Mouse (Mus musculus) spleen, postnatal 4 days (tissue): ENCODE data around the gene Gamt.
A peak's percentile ranks its signal among the peaks of the same experiment; 100 is the strongest.

Source experiments
- DNase-seq, 2 experiments: peaks; one replicate each; pipeline ENCODE4 v3.0.0; 2022; ENCODE audit warnings: low spot score in 2 of 2

Gamt gene

DNA sequence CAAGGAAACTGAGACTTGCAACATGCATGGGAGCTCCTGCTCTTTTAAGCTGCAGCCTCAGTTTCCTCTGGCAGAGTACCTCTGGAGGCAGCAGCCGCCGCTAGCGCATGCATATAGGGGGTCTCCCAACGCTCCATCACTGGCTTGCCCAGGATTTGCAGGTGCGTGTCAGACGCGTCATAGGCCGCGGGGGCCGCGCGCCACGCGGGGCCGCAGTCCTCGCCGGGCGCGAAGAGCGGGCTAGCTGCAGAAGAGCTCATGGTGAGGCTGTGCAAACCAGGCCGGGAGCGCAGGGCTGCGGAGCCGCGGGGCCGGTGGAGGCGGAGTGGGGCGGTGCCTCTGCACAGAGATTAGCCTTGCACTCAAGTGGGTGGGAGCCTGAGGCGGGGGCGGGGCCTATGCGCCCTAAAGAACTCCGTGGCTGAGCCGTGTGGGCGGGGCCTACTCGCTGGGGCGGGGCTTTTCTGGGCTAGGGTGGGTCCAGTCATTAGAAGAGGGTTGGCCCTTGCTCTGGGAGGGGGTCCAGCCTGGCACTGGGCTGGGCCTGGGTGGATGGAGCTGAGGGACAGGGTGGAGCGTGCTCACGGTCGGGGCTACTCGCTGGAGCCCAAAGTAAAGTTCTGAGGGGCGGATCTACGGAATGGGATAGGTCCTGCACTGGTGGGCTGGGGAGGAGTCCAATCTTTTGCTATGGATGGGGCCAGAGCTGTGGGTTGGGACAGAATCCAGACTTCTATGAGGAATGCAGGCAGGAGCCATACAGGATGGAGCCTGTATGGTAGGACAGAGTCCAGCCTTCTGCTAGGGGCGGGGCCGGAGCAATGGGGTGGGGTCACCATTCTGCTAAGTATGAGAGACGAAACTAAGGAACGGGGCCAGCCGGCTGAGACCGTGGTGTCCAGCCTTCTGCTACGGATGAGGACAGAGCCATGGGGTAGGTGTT lies at the start of gene Gamt, which contains the start of gene Dazap1:
Gamt (minus strand) TSS at position 371 of the 943 bp plus-strand sequence.
Dazap1 (plus strand) TSS at position 845 of the 943 bp plus-strand sequence.
- peak; percentile 97 to 98 for DNase-seq

GRCm38 (mm10) chr10:80304862-80305261 lies 44.0 kb upstream of the Gamt start:
- peak; percentile 67 to 82 for DNase-seq

- DNase-seq, result no peak
Observed at GRCm38 (mm10) chr10:80304458-80304857, 43.6 kb upstream of the Gamt start.

DNA sequence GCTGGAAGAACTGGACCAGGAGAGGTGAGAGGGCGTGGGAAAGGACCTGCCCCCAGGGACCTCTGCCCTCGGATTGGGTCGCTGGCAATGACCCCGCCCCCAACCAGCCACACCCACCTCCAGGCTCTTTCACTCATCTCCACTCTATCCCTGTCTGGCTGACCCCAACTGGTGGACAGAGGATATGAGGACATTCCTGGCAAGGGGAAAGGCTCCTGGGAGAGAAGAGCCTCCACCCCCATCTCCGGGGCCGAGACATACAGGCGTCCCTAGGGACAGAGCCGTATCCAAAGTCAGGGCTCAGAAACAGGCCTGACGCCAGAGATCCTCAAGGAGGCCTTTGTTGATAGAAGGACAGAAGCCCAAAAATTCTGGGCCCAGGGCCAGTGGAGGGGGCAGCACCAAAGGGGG lies 41.7 kb upstream of the Gamt start:
- DNase-seq, result no peak

- no peak for DNase-seq
Observed at GRCm38 (mm10) chr10:80302082-80302355, 41.2 kb upstream of the Gamt start.

DNA sequence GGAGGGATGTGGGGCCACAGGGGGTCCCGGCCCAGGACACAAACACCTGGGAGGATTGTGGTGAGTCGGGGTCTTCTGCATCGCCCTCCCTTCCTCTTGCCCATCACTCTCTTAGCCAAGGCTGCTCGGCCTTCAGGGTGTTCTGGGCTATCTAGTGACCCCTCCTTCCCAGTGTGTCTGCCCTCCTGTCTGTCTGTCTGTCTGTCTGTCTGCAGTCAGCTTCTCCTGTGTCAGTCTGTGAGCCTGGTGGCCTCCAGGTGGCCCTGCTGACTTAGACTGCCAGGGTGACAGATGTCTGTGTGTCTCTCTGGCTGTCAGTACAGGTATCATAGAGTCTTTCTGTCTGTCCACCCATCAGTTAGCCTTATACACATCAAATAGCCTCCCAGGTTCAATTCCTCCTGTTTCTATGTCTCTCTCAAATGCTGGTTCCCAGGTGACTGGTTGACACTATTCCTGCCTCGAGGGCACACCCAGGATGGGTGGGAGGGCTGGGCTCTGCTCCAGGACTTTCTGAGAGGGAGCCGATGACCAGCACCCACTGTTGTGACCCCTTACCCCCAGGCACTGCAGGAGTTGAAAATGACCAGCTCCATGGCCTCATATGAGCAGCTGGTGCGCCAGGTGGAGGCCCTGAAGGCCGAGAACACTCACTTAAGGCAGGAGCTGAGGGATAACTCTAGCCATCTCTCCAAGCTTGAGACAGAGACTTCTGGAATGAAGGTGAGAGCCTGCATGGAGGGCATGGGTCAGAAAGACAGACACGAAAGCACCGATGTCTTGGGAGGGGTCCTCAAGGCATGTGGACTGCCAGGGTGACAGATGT lies 40.7 kb upstream of the Gamt start:
- DNase-seq, result no peak

GRCm38 (mm10) chr10:80300672-80301181 lies 39.9 kb upstream of the Gamt start:
- DNase-seq, result no peak

GRCm38 (mm10) chr10:80299824-80300223 lies 39.0 kb upstream of the Gamt start:
- no peak for DNase-seq

DNA sequence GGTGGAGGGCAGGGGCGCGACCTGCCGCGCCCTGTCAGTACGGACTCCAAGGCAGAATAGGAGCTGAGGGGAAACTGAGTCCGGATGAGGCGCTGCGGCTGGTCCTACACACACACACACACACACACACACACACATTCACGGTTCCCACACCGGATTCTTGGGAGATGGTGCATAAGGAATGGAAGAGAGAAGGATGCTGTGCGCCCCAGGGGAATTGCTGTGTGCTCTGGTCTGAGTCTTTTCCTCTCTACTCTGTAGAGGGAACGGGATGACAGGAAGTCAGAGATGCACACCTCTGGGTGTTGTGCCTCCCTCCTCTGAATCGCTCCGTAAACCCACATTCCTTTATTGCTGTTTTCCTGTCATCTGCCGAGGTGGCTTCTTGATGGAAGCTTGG lies 38.5 kb upstream of the Gamt start:
- no peak for DNase-seq

DNA sequence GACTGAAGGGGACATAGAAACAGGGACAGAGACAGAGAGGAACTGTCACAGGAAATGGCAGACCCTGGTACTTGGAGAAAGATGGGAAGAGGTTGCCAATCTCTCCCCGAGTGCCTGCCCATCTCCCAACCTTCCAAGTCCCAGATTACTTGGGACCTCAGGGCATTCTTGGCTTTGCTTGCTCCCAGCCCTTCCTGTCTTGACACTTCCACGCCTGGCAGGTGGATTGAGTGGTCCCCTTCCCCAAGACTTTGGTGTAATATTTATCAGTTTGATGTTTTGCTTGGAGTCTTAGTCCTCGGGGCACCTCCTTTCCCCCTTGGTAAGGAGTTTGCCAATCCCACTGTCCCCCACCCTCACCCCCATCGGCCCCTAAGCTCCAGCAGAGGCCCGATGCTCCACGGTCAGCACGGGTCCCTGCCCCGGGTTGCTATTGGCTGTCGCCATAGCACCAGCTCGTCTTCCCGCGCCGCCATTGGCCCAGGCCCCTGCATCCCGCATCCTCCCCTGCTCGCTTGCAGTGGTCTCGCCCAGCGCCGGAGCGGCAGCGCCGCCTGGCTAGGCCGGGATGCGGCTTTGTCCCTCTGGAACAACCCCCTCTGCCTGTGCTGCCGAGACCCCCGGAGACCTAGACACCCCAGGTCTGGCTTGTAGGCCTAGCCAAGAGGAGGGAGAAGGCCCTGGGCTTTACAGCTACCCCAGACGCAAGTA lies 37.9 kb upstream of the Gamt start:
- no peak for DNase-seq

- no peak for DNase-seq
Observed at GRCm38 (mm10) chr10:80297526-80298133, 36.8 kb upstream of the Gamt start.

DNA sequence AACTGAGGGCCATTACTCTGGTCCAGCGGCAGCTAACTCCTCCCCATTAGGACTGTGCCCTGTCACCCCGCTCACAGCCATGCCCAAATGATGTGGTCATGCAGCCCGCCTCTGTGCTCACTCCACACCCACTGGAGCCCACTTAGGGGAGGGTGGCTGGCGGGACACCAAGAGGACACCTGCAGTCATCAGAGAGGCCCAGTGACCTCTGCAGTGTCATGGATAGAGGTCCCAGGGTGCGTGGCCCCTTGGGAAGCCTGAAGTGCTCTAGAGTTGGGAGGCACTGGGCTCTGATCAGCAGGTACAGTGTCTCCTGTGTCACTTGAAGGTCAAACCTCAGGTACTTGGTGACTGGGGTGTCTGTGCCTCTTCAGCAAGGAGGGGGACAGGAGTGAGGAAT lies 36.0 kb upstream of the Gamt start:
- no peak for DNase-seq

DNA sequence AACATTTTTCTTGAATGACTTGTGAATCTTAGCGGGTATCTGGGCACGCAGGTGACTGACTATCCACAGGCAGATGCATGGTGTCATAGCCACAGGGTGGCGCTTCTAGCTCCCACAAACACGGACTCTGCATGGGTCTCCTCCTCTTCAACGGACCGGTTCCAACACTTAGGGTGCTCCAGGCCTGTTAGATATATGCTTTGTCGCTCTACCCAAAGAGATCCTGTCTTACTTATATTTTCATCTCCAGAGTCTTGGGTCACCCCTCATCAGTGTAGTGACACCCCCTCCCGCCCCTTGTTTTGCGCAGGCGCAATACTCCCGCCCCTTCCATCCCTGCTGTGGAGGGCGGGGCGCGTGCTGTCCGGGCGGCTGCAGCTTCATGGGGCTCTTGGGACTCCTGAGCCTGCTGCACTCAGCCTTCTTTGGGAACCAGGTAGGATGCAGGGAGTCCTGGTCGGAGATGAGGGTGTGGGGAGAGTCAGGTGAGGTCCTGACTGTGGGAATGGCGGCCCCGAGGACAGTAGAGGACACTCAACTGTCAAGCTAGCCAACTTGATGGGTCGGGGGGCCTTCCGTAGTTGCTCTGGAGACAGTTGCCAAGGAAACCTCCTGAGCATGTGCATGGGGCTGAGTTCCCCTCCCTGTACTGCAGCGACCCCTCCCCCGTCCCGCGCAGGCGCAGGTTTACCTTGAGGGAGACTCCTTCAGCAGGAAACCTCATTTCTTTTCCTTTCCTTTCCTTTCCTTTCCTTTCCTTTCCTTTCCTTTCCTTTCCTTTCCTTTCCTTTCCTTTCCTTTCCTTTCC lies 35.0 kb upstream of the Gamt start, which contains the start of gene Apc2:
Apc2 (plus strand) TSS at position 360 of the 808 bp plus-strand sequence.
- peak; percentile 73 to 83 for DNase-seq

DNA sequence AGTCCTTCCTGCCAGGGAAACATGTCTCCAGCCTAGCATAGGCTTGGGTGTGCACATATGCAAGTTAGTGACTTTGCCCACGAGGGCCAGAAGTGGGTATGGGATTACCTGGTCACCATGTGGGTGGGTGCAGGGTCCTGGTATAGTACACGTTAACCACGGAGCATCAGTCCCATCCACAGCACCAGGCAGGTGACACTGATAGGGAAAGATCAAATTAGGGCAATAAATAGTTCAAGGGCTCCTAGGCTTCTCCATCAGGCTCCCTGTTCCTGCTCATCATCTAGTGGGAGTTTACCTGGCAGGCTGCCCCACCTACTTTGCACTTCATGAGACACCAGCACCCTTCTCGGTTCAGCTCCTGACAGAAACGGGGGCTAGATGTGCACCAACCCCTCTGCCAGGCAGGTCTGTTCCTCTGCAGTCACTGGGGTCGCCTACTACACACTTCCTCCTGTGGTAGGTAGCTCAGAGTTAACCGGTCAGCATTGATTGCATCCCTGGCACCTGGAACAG lies 34.0 kb upstream of the Gamt start:
- DNase-seq, result no peak

DNA sequence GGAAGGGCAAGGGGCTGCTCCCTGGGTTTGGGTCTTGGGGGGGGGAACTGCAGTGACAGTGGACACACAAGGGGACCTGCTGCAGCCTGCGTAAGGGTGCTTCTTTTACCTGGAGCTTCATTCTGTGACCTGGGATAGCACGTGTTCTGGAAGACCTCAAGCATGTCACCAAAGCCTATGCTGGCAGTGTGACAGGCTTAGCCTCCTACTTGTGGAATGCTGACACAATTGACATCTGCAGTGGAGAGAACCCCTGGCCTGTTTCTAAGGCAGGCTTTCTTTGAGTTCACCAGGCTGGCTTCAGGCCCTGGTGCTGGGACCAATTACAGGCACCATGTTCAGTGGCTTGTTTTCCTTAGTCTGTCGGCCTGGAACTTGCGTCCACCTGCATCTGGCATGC lies 33.5 kb upstream of the Gamt start:
- no peak for DNase-seq

GRCm38 (mm10) chr10:80293325-80293724 lies 32.5 kb upstream of the Gamt start:
- DNase-seq, result no peak

DNA sequence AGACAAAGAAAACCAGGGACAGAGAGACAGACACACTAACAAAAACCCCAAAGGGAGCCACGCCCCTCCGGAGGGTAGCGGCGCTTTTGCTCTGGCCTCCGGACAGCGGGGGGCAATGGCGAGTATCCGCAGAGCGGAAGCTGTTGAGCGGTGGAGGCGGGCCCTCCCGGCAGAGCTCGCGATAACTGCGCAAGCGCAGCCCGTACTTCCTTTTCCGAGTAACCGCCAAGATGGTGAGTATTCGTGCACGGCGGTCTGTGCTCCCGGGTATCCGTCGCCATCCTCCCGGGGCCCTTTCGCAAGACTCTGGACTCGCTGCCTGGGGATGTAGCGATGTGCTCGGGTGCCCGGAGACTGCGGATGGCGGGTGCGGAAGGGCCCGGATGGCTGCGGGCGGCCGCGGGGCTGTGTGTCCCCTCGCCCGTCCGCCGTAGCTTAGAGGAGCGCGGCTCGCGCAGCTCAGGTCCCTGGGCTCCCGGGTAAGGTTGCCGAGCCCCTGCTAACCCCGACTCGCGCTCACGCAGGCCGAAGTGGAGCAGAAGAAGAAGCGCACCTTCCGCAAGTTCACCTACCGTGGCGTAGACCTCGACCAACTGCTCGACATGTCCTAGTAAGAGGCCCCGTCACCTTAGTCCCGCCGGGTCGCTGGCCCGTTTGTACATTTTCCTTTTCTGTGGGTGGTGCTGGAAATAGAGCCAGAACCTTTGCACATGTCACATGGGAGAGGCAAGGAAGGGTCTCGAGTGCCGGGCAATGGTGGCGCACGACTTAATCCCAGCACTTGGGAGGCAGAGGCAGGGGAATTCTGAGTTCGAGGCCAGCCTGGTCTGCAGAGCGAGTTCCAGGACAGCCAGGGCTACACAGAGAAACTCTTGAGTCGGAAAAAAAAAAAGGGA lies 31.7 kb upstream of the Gamt start, which contains the start of gene Rps15:
Rps15 (plus strand) TSS at position 203 of the 896 bp plus-strand sequence.
- peak; percentile 94 to 97 for DNase-seq

GRCm38 (mm10) chr10:80288657-80289056 lies 27.8 kb upstream of the Gamt start:
- DNase-seq, result no peak

DNA sequence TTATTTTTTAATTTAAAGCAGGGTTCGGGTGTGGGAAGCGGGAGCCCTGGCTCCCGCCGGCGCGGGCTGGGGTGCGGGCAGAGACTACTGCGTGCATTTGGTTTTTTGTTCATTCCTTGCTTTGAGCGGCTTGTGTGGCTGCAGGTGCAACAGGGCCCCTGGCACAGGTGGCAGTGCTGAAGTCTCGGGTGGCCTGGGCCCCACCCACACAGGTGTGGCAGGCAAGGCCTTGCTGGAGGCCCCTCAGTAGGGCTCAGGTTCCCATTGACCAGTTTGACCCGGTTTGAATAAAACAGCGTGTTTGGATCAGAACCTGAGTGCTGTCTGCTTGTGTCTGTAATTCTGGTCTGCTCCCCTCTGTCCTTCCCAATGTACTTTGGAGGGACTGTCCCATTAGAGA lies 27.3 kb upstream of the Gamt start:
- no peak for DNase-seq
